Mouse (Mus musculus) midbrain, postnatal 0 days (tissue): ENCODE measurements around the gene Pla2g2f. TPM values are rescaled to one million over a fixed set of nuclear protein-coding genes. Genes with fewer than 3 reads are reported as not detected.
A peak's percentile ranks its signal among the peaks of the same experiment; 100 is the strongest.

Experiments
- ATAC-seq: fragments of 200-750 bp; cut with Nextera tagmentation; 2 replicates; pipeline ENCODE4 v1.8.0; 2017; ENCODE audit warnings: moderate number of reproducible peaks, mild to moderate bottlenecking, moderate TSS enrichment, moderate library complexity; ENCODE audit not compliant: low FRiP score
- DNase-seq: peaks from one replicate; pipeline ENCODE4 v3.0.0-alpha.2; 2015; ENCODE audit warnings: low spot score
- H3K27ac ChIP-seq: fragments of 300-500 bp; sonication (generic); 2 replicates; pipeline ENCODE4 v1.5.1; 2014; ENCODE audit warnings: low read depth, mild to moderate bottlenecking, low read length, mixed read lengths
- H3K27me3 ChIP-seq: fragments of 300-500 bp; sonication (generic); 2 replicates; pipeline ENCODE4 v1.6.1; 2014; ENCODE audit warnings: low read length, control low read depth, mixed read lengths; ENCODE audit not compliant: insufficient read depth
- H3K36me3 ChIP-seq: fragments of 300-500 bp; sonication (generic); 2 replicates; pipeline ENCODE4 v1.6.1; 2014; ENCODE audit warnings: low read length, control low read depth, mixed read lengths; ENCODE audit not compliant: insufficient read depth
- H3K4me1 ChIP-seq: fragments of 300-500 bp; sonication (generic); 2 replicates; pipeline ENCODE4 v1.6.1; 2014; ENCODE audit warnings: mild to moderate bottlenecking, control low read depth, antibody characterized with exemption, low read length, mixed read lengths; ENCODE audit not compliant: insufficient read depth
- H3K4me2 ChIP-seq: fragments of 300-500 bp; sonication (generic); 2 replicates; pipeline ENCODE4 v1.6.1; 2014; ENCODE audit warnings: low read depth, mild to moderate bottlenecking, low read length, mixed read lengths; ENCODE audit not compliant: poor library complexity, severe bottlenecking
- H3K4me3 ChIP-seq: fragments of 300-500 bp; sonication (generic); 2 replicates; pipeline ENCODE4 v1.5.1; 2014; ENCODE audit warnings: low read depth, mild to moderate bottlenecking, low read length, moderate library complexity
- H3K9ac ChIP-seq: fragments of 300-500 bp; sonication (generic); replicated peaks from 2 replicates; pipeline ENCODE4 v1.6.1; 2014; ENCODE audit warnings: mild to moderate bottlenecking, low read length, moderate library complexity, mixed read lengths; ENCODE audit not compliant: poor library complexity, severe bottlenecking
- H3K9me3 ChIP-seq: fragments of 300-500 bp; sonication (generic); 2 replicates; pipeline ENCODE4 v1.6.1; 2016; ENCODE audit warnings: low read length, control low read depth
- CTCF ChIP-seq: IDR thresholded peaks from 2 replicates; pipeline ENCODE4 v1.5.1; 2016; ENCODE audit warnings: antibody characterized with exemption, mild to moderate bottlenecking
- WGBS: fragments of 180-500 bp; shearing (Covaris S2); extraction: QIAGEN DNeasy Blood & Tissue Kit; methylation state at CpG from one replicate; pipeline ENCODE4 v1.1.7; 2014; 5-methylcytosine and 5-hydroxymethylcytosine counted together
- polyA plus RNA-seq: library from polyadenylated mRNA; unstranded; fragments of >200 nt; fragmentation: Nextera tagmentation; extraction: Ambion mirVana; gene quantifications from 2 replicates; pipeline ENCODE4 v1.2.1, GENCODE M21; 2015
- total RNA-seq: library from RNA; depleted of rRNA; stranded (reverse); fragments of >200 nt; gene quantifications from 2 replicates; pipeline ENCODE4 v1.2.3, GENCODE M21; 2014

The Pla2g2f gene
- total and polyA plus RNA-seq, 2 experiments from 2014 or later = 1.9 TPM; not detected in 1

GRCm38 (mm10) chr4:138755439-138755838, 2.0 kb downstream of the Pla2g2f start:
- Histone ChIP-seq H3K9me3 (no peaks in the 10 kb centered on the region), H3K9ac (no peak overlapping the region), H3K4me2 (no peak overlapping the region), H3K27me3 (no peaks in the 10 kb centered on the region), H3K36me3 (no peaks in the 10 kb centered on the region), H3K27ac (no peak overlapping the region), H3K4me1 (no peaks in the 10 kb centered on the region), H3K4me3 (no peak overlapping the region)
- 42% methylated on average over 4 of the region's 4 CpGs for WGBS
- DNase-seq (no peak), ATAC-seq (no peak)
- no peak for TF ChIP-seq CTCF

- 90% methylated on average over 9 of the region's 9 CpGs for WGBS
- no peak for DNase-seq
- no peak for TF ChIP-seq CTCF
These were observed 3.0 kb downstream of the Pla2g2f start for GRCm38 (mm10) chr4:138754432-138754831.

GRCm38 (mm10) chr4:138753608-138754007, 3.8 kb downstream of the Pla2g2f start:
- Histone ChIP-seq H3K4me3 (no peak overlapping the region), H3K27ac (no peak overlapping the region), H3K27me3 (no peaks in the 10 kb centered on the region), H3K4me1 (no peaks in the 10 kb centered on the region), H3K36me3 (no peaks in the 10 kb centered on the region), H3K9ac (no peak overlapping the region), H3K9me3 (no peaks in the 10 kb centered on the region), H3K4me2 (no peak overlapping the region)
- no peak for TF ChIP-seq CTCF
- no peak for DNase-seq
- 91% methylated on average over 3 of the region's 3 CpGs for WGBS
- no peak for ATAC-seq

More at GRCm38 (mm10) chr4:138754432-138754831, 3.0 kb downstream of the Pla2g2f start:
- H3K9me3 ChIP-seq = no peaks in the 10 kb centered on the region
- H3K27ac ChIP-seq = no peak overlapping the region
- no peaks in the 10 kb centered on the region for H3K4me1 ChIP-seq
- H3K4me2 ChIP-seq = no peak overlapping the region
- no peak overlapping the region for H3K9ac ChIP-seq
- no peaks in the 10 kb centered on the region for H3K36me3 ChIP-seq
- ATAC-seq = no peak
- no peak overlapping the region for H3K4me3 ChIP-seq
- no peaks in the 10 kb centered on the region for H3K27me3 ChIP-seq

GRCm38 (mm10) chr4:138752603-138753002, 4.8 kb downstream of the Pla2g2f start:
- no peaks in the 10 kb centered on the region for H3K36me3 ChIP-seq
- ATAC-seq (no peak), DNase-seq (no peak)
- H3K27me3 ChIP-seq = no peaks in the 10 kb centered on the region
- no peaks in the 10 kb centered on the region for H3K4me1 ChIP-seq
- TF ChIP-seq CTCF = no peak
- no peak overlapping the region for H3K27ac ChIP-seq
- H3K9me3 ChIP-seq = no peaks in the 10 kb centered on the region
- WGBS = 93% methylated on average over 6 of the region's 6 CpGs
- no peak overlapping the region for H3K9ac ChIP-seq
- H3K4me2 ChIP-seq = no peak overlapping the region
- no peak overlapping the region for H3K4me3 ChIP-seq

GRCm38 (mm10) chr4:138748369-138749072, 8.9 kb downstream of the Pla2g2f start:
- peak; percentile 59 for ATAC-seq
- peak; percentile 78 for DNase-seq
- no peaks in the 10 kb centered on the region for H3K9me3 ChIP-seq
- TF ChIP-seq CTCF = peak; percentile 90
- H3K4me3 ChIP-seq = no peak overlapping the region
- H3K27ac ChIP-seq = no peak overlapping the region
- WGBS = 60% methylated on average over 8 of the region's 8 CpGs
- H3K27me3 ChIP-seq = no peaks in the 10 kb centered on the region
- no peak overlapping the region for H3K9ac ChIP-seq
- no peaks in the 10 kb centered on the region for H3K36me3 ChIP-seq
- no peak overlapping the region for H3K4me2 ChIP-seq
- H3K4me1 ChIP-seq = no peaks in the 10 kb centered on the region

GRCm38 (mm10) chr4:138747851-138748250, 9.6 kb downstream of the Pla2g2f start:
- H3K27ac ChIP-seq = no peak overlapping the region
- 59% methylated on average over 10 of the region's 10 CpGs for WGBS
- ATAC-seq (no peak), DNase-seq (peak; percentile 31)
- no peaks in the 10 kb centered on the region for H3K9me3 ChIP-seq
- H3K9ac ChIP-seq = no peak overlapping the region
- no peak overlapping the region for H3K4me3 ChIP-seq
- no peaks in the 10 kb centered on the region for H3K4me1 ChIP-seq
- no peaks in the 10 kb centered on the region for H3K36me3 ChIP-seq
- no peaks in the 10 kb centered on the region for H3K27me3 ChIP-seq
- peak; percentile 36 for TF ChIP-seq CTCF
- H3K4me2 ChIP-seq = no peak overlapping the region
